Mouse (Mus musculus) brown adipose tissue, adult 24 weeks (tissue): Measurements from ENCODE around the gene Tnxb. TPM values are rescaled to one million over a fixed set of nuclear protein-coding genes. Genes with fewer than 3 reads are reported as not detected.

Experiments
- H3K27ac ChIP-seq: fragments of 200-500 bp; replicated peaks from 2 replicates; pipeline ENCODE4 v1.5.1; 2012; ENCODE audit warnings: low read depth, mild to moderate bottlenecking, low read length
- H3K4me1 ChIP-seq: fragments of 200-500 bp; 2 replicates; pipeline ENCODE4 v1.6.1; 2012; ENCODE audit warnings: low read length, mixed read lengths; ENCODE audit not compliant: control insufficient read depth, insufficient read depth, insufficient read length
- H3K4me3 ChIP-seq: fragments of 200-500 bp; 2 replicates; pipeline ENCODE4 v1.5.1; 2012; ENCODE audit warnings: low read depth, mild to moderate bottlenecking, low read length, moderate library complexity; ENCODE audit not compliant: insufficient read depth
- polyA plus RNA-seq: library from polyadenylated mRNA; stranded (reverse); fragments of >200 nt; gene quantifications from 2 replicates; pipeline ENCODE4 v1.2.4, GENCODE M21; 2012; ENCODE audit not compliant: missing spikeins, insufficient read depth, insufficient read length

The Tnxb gene
- 9.7 and 10.1 TPM in 2 replicates for polyA plus RNA-seq

GRCm38 (mm10) chr17:34670235-34670634, at the start of gene Tnxb:
TSS of gene Tnxb (plus strand) at chr17:34670535.
- no peak within 1 kb of the TSS for H3K27ac ChIP-seq
- no peaks in the 10 kb centered on the region; the same call in 1 of the 2 replicates for H3K4me1 ChIP-seq
- H3K4me3 ChIP-seq: 0 out of 2 replicates have a peak within 1 kb of the TSS, but pooled peaks have one; percentile 16

- Histone ChIP-seq H3K4me1 (no peaks in the 10 kb centered on the region), H3K27ac (no peak overlapping the region)
Observed at GRCm38 (mm10) chr17:34621006-34621405, 49.3 kb upstream of the Tnxb start.

GRCm38 (mm10) chr17:34623161-34623560, 47.2 kb upstream of the Tnxb start:
- no peak overlapping the region for H3K27ac ChIP-seq
- no peaks in the 10 kb centered on the region; the same call in 1 of the 2 replicates for H3K4me1 ChIP-seq
- no peak overlapping the region for H3K4me3 ChIP-seq

More at GRCm38 (mm10) chr17:34621006-34621405, 49.3 kb upstream of the Tnxb start:
- no peak overlapping the region for H3K4me3 ChIP-seq

GRCm38 (mm10) chr17:34624981-34625380, 45.4 kb upstream of the Tnxb start:
- Histone ChIP-seq H3K27ac (no peak overlapping the region), H3K4me3 (no peak overlapping the region), H3K4me1 (no peaks in the 10 kb centered on the region; the same call in 1 of the 2 replicates)

- Histone ChIP-seq H3K4me3 (peak overlapping the region; percentile 59), H3K27ac (peak overlapping the region; percentile 66; the same call in 1 of the 2 replicates), H3K4me1 (peaks cover 2% of the 10 kb centered on the region; the same call in 1 of the 2 replicates)
Observed at GRCm38 (mm10) chr17:34626062-34626772, 44.1 kb upstream of the Tnxb start.

GRCm38 (mm10) chr17:34626773-34627092, 43.6 kb upstream of the Tnxb start:
- H3K27ac ChIP-seq: peak overlapping the region; percentile 66

GRCm38 (mm10) chr17:34627093-34627942, 43.0 kb upstream of the Tnxb start:
- Histone ChIP-seq H3K4me3 (peak overlapping the region; percentile 59), H3K4me1 (peaks cover 5% of the 10 kb centered on the region)

More at GRCm38 (mm10) chr17:34626773-34627092, 43.6 kb upstream of the Tnxb start:
- Histone ChIP-seq H3K4me1 (peaks cover 5% of the 10 kb centered on the region), H3K4me3 (peak overlapping the region; percentile 59)

GRCm38 (mm10) chr17:34627943-34628643, 42.2 kb upstream of the Tnxb start, which contains the start of gene Ppt2:
TSS of gene Ppt2 (minus strand) at chr17:34628510.
- peaks cover 5% of the 10 kb centered on the region for H3K4me1 ChIP-seq
- H3K4me3 ChIP-seq: peak within 1 kb of the TSS; percentile 59
- peak within 1 kb of the TSS; percentile 95 for H3K27ac ChIP-seq

More at GRCm38 (mm10) chr17:34627093-34627942, 43.0 kb upstream of the Tnxb start:
- peak overlapping the region; percentile 95 for H3K27ac ChIP-seq

GRCm38 (mm10) chr17:34628644-34628967, 41.7 kb upstream of the Tnxb start:
- Histone ChIP-seq H3K4me3 (peak overlapping the region; percentile 59), H3K27ac (peak overlapping the region; percentile 95; the same call in 1 of the 2 replicates), H3K4me1 (peaks cover 5% of the 10 kb centered on the region)

- Histone ChIP-seq H3K27ac (peak within 1 kb of the TSS; percentile 95), H3K4me1 (peaks cover 5% of the 10 kb centered on the region)
Observed at GRCm38 (mm10) chr17:34629221-34629751, 41.0 kb upstream of the Tnxb start, which contains the start of gene Prrt1. TSS of gene Prrt1 (plus strand) at chr17:34629533.

GRCm38 (mm10) chr17:34629796-34630603, 40.3 kb upstream of the Tnxb start:
- peak overlapping the region; percentile 34 for H3K4me3 ChIP-seq
- no peak overlapping the region for H3K27ac ChIP-seq
- peaks cover 5% of the 10 kb centered on the region for H3K4me1 ChIP-seq

More at GRCm38 (mm10) chr17:34629221-34629751, 41.0 kb upstream of the Tnxb start, which contains the start of gene Prrt1:
- H3K4me3 ChIP-seq: peak within 1 kb of the TSS; percentile 59

GRCm38 (mm10) chr17:34630761-34631301, 39.5 kb upstream of the Tnxb start:
- peaks cover 5% of the 10 kb centered on the region for H3K4me1 ChIP-seq
- no peak overlapping the region for H3K27ac ChIP-seq
- peak overlapping the region; percentile 37 for H3K4me3 ChIP-seq

- H3K4me1 ChIP-seq: peaks cover 5% of the 10 kb centered on the region
- peak overlapping the region; percentile 37 for H3K4me3 ChIP-seq
- peak overlapping the region; percentile 27; the same call in 1 of the 2 replicates for H3K27ac ChIP-seq
Observed at GRCm38 (mm10) chr17:34631647-34632046, 38.7 kb upstream of the Tnxb start.
